Mouse (Mus musculus) intestine, embryonic 15.5 days (tissue): ENCODE results near the gene Ccdc82. TPM values are rescaled to one million over a fixed set of nuclear protein-coding genes. Genes with fewer than 3 reads are reported as not detected.

Experiments used
- ATAC-seq: fragments of 200-750 bp; cut with Nextera tagmentation; 2 replicates; pipeline ENCODE4 v1.8.0; 2017; ENCODE audit warnings: moderate TSS enrichment, moderate library complexity
- H3K27ac ChIP-seq: fragments of 300-500 bp; sonication (generic); 2 replicates; pipeline ENCODE4 v1.5.1; 2015; ENCODE audit warnings: mild to moderate bottlenecking, inconsistent platforms
- H3K27me3 ChIP-seq: fragments of 300-500 bp; sonication (generic); replicated peaks from 2 replicates; pipeline ENCODE4 v1.6.1; 2015; ENCODE audit warnings: inconsistent platforms
- H3K36me3 ChIP-seq: fragments of 300-500 bp; sonication (generic); 2 replicates; pipeline ENCODE4 v1.6.1; 2015; ENCODE audit warnings: inconsistent platforms
- H3K4me1 ChIP-seq: fragments of 300-500 bp; sonication (generic); replicated peaks from 2 replicates; pipeline ENCODE4 v1.6.1; 2015; ENCODE audit warnings: inconsistent platforms
- H3K4me2 ChIP-seq: fragments of 300-500 bp; sonication (generic); replicated peaks from 2 replicates; pipeline ENCODE4 v1.6.1; 2015; ENCODE audit warnings: mild to moderate bottlenecking, inconsistent platforms
- H3K4me3 ChIP-seq: fragments of 300-500 bp; sonication (generic); replicated peaks from 2 replicates; pipeline ENCODE4 v1.5.1; 2015; ENCODE audit warnings: inconsistent platforms
- H3K9ac ChIP-seq: fragments of 300-500 bp; sonication (generic); 2 replicates; pipeline ENCODE4 v1.6.1; 2015; ENCODE audit warnings: inconsistent platforms
- H3K9me3 ChIP-seq: fragments of 300-500 bp; sonication (generic); 2 replicates; pipeline ENCODE4 v1.6.1; 2016; ENCODE audit warnings: inconsistent platforms
- WGBS: fragments of 180-500 bp; shearing (Covaris S2); methylation state at CpG from one replicate; pipeline ENCODE4 v1.1.7; 2015; 5-methylcytosine and 5-hydroxymethylcytosine counted together
- polyA plus RNA-seq: library from polyadenylated mRNA; unstranded; fragments of >200 nt; fragmentation: Nextera tagmentation; extraction: Ambion mirVana; gene quantifications from 2 replicates; pipeline ENCODE4 v1.2.1, GENCODE M21; 2015

The Ccdc82 gene
- polyA plus RNA-seq, 1 experiment from 2014 or later = 7.5 TPM

DNA sequence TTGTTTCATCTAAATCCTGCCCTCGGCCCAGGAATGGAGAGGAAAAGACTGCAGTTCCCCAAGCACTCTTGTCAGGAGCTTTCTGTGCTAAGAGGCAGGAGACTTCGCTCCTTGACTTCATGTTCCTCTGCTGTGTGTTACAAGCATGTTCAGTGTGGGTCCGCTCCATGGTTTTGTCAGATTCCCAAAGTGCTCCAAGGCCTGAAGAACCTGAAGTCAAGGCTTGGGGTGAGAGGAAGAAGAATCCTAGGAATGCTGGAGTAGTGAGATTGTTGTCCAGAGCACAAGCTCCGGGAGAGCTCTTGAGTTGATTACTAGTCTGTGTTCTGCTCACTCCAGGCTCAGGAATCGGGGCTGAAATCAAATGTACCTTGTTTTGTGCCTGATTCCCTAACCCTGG is 68.6 kb downstream of the Ccdc82 start:
- no peak overlapping the region for H3K9ac ChIP-seq
- WGBS = 63% methylated on average over 5 of the region's 5 CpGs
- no peaks in the 10 kb centered on the region for H3K4me1 ChIP-seq
- ATAC-seq = no peak
- H3K9me3 ChIP-seq = no peaks in the 10 kb centered on the region
- no peaks in the 10 kb centered on the region for H3K36me3 ChIP-seq
- no peak overlapping the region for H3K4me2 ChIP-seq
- no peak overlapping the region for H3K27ac ChIP-seq
- H3K27me3 ChIP-seq = no peaks in the 10 kb centered on the region
- no peak overlapping the region for H3K4me3 ChIP-seq

DNA sequence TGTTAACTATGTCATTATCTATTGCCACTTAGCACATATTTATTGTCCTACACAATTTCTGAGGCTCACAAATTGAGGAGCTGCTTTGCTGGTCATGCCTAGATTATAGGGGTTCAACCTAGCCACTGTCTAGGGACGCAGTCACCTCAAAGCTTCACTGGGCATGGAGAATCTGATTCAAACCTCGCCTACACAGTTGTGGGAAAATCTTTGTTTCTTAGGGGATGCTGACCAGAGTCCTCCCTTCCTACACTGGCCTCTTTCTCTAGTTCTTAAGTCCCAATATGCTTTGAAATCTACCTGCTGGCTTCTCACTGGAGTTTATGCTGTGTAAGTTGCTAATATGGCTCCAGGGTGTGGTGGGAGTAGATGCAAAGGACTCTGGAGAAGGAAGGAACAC is 72.8 kb downstream of the Ccdc82 start:
- H3K36me3 ChIP-seq = no peaks in the 10 kb centered on the region
- no peak overlapping the region for H3K4me3 ChIP-seq
- no peak overlapping the region for H3K27ac ChIP-seq
- H3K27me3 ChIP-seq = no peaks in the 10 kb centered on the region
- no peak for ATAC-seq
- H3K4me2 ChIP-seq = no peak overlapping the region
- H3K9me3 ChIP-seq = no peaks in the 10 kb centered on the region
- peaks cover 7% of the 10 kb centered on the region; the same call in 1 of the 2 replicates for H3K4me1 ChIP-seq
- H3K9ac ChIP-seq = no peak overlapping the region
- 96% methylated on average over 2 of the region's 2 CpGs for WGBS

DNA sequence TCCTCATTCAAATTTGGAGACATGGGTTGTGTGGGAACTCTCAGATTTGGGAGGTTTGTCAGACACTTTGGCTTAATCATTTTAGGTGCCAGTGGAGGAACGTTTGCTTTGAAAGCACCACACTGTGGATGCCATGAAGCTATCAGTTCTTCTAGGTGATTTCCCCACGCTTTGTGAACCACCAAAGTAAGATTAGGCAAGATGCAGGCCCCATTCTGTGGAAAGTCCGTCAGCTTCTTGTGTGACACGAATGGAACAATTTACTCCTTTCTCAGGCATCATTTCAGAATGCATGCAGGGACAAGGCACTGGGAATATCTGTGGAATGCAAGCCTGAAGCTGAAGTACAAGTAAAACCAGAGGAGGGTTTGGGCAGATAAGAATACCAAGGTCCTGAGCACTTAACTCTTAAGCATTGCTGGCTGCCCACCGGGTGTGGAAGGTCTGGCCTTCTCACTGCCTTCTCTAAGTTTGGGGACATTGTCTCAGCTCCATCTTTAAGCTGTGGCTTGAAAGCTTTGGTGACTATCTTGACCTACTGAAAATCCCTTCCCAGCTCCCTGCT is 74.1 kb downstream of the Ccdc82 start:
- Histone ChIP-seq H3K36me3 (no peaks in the 10 kb centered on the region), H3K4me2 (no peak overlapping the region), H3K9me3 (no peaks in the 10 kb centered on the region), H3K4me1 (peaks cover 7% of the 10 kb centered on the region; the same call in 1 of the 2 replicates), H3K27ac (no peak overlapping the region), H3K27me3 (no peaks in the 10 kb centered on the region), H3K4me3 (no peak overlapping the region), H3K9ac (no peak overlapping the region)
- ATAC-seq = no peak
- WGBS = 83% methylated on average over 5 of the region's 5 CpGs

DNA sequence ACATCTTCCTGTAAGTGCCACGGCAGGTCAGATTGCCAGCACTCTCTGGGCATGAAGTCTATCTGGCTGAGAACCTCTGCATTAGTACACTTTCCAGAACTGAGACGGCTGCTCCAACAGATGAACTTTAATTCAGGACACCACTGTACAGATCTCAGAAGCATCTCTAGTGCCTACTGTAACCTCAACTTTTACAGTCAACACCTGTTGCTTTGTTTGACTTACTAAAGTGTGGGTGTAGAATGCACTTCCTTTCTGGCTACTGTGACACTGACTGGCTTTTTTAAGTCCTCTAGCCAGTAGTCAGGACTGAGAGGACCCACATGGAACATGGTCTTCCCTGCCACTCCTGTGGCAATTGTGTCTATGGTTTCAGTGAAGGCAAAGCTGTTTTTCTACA is 76.3 kb downstream of the Ccdc82 start:
- no peak overlapping the region for H3K27ac ChIP-seq
- no peak overlapping the region for H3K4me3 ChIP-seq
- no peaks in the 10 kb centered on the region for H3K9me3 ChIP-seq
- peaks cover 7% of the 10 kb centered on the region; the same call in 1 of the 2 replicates for H3K4me1 ChIP-seq
- no peak overlapping the region for H3K9ac ChIP-seq
- no peaks in the 10 kb centered on the region for H3K36me3 ChIP-seq
- no peak for ATAC-seq
- no peaks in the 10 kb centered on the region for H3K27me3 ChIP-seq
- 54% methylated on average over 2 of the region's 2 CpGs for WGBS
- H3K4me2 ChIP-seq = no peak overlapping the region

DNA sequence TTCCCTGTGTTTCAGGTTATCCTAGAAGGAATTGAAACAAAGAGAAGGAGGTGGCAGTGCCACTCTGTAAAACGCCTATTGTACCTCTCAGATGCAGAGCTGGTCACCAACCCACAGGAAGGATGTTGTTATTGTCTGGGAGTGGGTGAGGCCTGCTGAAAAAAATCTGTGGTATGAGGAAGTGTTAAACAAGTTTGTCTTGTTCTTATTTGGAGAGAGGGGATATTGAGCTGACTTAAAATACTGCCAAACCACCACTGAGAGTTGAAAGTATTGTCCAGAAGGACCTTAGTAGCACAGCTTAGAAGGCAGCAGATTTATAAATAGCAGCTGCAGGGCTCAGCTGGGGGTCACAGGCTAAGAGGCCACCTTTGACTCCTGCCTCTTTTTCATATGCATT is 76.9 kb downstream of the Ccdc82 start:
- Histone ChIP-seq H3K36me3 (no peaks in the 10 kb centered on the region), H3K27ac (0 out of 2 replicates have a peak overlapping the region, but pooled peaks have one; percentile 17), H3K9ac (no peak overlapping the region), H3K4me2 (no peak overlapping the region), H3K27me3 (no peaks in the 10 kb centered on the region), H3K4me1 (peaks cover 7% of the 10 kb centered on the region; the same call in 1 of the 2 replicates), H3K4me3 (no peak overlapping the region), H3K9me3 (no peaks in the 10 kb centered on the region)
- WGBS = 19% methylated on average over 1 of the region's 1 CpGs
- ATAC-seq = peak; percentile 39

Other genes starting within 250 kb of the Ccdc82 start
- gene Jrkl, start 1.1 kb upstream of the Ccdc82 start, polyA plus RNA-seq = 7.0 and 8.2 TPM in 2 replicates
- gene Maml2, start 51.0 kb downstream of the Ccdc82 start, polyA plus RNA-seq = 5.7 and 6.2 TPM in 2 replicates
- gene Gm17571, start 199.8 kb downstream of the Ccdc82 start, polyA plus RNA-seq = not detected in 2 replicates